Mouse (Mus musculus) testis, adult 2 months (tissue): ENCODE data around the gene Ppp1r16b.

Experiments
- CTCF ChIP-seq: fragments of 200-500 bp; IDR thresholded peaks from 2 replicates; pipeline ENCODE4 v1.5.1; 2012; ENCODE audit warnings: low read depth, mild to moderate bottlenecking, inconsistent platforms, low read length, moderate library complexity; ENCODE audit not compliant: control insufficient read depth, insufficient read depth, insufficient replicate concordance
- POLR2A ChIP-seq: fragments of 200-500 bp; IDR thresholded peaks from 2 replicates; pipeline ENCODE4 v1.6.1; 2012; ENCODE audit warnings: low read depth, mild to moderate bottlenecking, inconsistent platforms, low read length, moderate library complexity; ENCODE audit not compliant: control insufficient read depth

GRCm38 (mm10) chr2:158795043-158795442, 129.8 kb downstream of the Ppp1r16b start:
- TF ChIP-seq POLR2A = no peak
- TF ChIP-seq CTCF = no peak
